Mouse (Mus musculus) gastrocnemius, adult 8-10 months (tissue): Measurements from ENCODE around the gene Hoxa4. TPM values are rescaled to one million over a fixed set of nuclear protein-coding genes. Genes with fewer than 3 reads are reported as not detected.

Experiments
- DNase-seq, 2 experiments: peaks; one replicate each; pipeline ENCODE4 v3.0.0; 2022; ENCODE audit warnings: low spot score in 2 of 2
- total RNA-seq, 4 experiments: library from RNA; stranded (reverse); gene quantifications; 2 replicates each; pipeline ENCODE4 v1.2.4; 2022

Gene Hoxa4
- total RNA-seq, 4 experiments from 2014 or later, result 1.8 to 2.8 (median 2.1) TPM

DNA sequence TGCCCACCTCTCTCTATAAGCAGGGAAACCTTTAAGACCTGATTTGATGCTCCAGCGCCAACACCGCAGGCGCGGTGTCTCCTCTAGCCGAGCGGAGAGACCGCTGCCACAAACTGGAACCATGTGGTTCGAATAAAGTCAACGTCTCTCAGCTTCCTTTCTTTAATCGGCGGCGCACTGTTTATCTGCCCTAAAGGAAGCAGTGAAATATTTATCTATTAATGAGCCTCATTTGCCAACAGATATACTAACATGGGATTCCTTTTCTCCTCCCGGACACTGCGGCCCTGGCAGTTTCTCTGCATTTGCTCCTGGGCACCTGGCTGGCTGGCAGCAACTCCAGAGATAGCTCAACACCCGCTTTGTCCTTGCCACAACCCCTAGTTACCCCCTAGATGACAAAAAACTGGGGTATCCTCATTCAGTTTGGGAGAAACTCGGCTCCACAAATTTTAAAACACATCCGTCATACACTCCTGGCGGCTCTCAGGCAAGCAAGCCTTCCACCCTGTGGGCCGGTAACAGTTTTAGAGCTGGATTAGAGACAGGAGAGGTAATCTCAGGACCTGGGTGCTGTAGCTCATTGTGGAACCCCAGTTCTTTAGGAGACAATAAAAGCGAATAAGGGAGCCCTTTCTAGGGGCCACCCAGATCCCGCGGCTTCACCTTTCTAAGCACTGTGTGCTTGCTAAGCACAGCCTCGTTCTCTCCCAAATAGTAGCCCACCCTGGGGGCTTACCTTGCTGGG lies 26.5 kb upstream of the Hoxa4 start:
- DNase-seq, result no peak

- peak; percentile 77 to 82 for DNase-seq
Observed at GRCm38 (mm10) chr6:52217459-52217768, 25.9 kb upstream of the Hoxa4 start.

DNA sequence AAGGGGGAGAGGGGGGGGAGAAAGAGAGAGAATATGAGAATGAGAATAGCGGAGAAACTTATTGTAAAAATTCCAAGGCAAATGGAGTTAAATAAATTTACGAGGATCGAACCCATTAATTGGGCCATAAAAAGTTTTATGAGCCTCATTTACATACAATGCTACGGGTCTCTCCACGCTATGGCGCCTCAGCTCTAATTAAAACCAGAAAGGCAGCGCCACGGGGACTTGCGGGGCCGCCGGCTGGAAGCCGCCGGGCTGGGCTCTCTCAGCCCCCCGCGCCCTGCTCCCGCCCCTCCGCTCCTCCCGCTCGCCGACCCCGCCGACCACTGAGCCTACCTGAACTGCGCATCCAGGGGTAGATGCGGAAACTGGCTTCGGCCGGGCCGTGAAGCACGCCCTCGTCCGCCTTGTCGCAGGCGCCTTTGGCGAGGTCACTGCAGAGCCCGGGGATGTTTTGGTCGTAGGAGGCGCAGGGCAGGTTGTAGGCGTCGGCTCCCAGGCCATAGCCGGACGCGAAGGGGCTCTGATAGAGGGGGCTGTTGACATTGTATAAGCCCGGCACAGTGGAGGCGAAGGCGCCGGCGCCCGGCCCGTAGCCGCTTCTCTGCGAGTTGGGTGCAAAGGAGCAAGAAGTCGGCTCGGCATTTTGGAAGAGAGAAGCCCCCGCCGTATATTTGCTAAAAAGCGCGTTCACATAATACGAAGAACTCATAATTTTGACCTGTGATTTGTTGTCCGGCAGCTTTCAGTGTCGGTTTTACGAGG lies 25.3 kb upstream of the Hoxa4 start:
- DNase-seq, result peak in 1 of 2 experiments; percentile 14

- DNase-seq, result no peak
Observed at GRCm38 (mm10) chr6:52215771-52216535, 24.4 kb upstream of the Hoxa4 start.

DNA sequence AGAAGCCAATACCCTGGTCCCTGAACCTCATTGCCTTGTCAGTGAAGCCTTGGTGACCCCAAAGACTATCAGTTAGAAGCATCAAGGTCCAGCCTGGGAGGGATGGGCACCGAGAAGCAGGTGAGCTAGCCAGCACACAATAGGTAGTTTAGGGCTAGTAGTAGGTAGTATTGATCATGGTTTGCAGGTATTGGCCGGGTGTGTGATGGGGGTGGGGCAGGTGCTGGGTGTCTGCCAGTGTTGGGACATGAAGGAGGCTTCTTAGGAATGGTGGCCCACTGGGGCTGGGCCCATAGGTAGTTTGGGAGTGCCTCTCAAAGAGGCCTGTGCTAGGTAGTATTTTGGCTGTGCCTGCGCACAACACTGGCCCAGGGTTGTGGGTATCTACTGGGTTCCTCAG lies 23.5 kb upstream of the Hoxa4 start:
- no peak for DNase-seq

GRCm38 (mm10) chr6:52214271-52214670 lies 22.7 kb upstream of the Hoxa4 start:
- DNase-seq, result peak in 1 of 2 experiments; percentile 4

DNA sequence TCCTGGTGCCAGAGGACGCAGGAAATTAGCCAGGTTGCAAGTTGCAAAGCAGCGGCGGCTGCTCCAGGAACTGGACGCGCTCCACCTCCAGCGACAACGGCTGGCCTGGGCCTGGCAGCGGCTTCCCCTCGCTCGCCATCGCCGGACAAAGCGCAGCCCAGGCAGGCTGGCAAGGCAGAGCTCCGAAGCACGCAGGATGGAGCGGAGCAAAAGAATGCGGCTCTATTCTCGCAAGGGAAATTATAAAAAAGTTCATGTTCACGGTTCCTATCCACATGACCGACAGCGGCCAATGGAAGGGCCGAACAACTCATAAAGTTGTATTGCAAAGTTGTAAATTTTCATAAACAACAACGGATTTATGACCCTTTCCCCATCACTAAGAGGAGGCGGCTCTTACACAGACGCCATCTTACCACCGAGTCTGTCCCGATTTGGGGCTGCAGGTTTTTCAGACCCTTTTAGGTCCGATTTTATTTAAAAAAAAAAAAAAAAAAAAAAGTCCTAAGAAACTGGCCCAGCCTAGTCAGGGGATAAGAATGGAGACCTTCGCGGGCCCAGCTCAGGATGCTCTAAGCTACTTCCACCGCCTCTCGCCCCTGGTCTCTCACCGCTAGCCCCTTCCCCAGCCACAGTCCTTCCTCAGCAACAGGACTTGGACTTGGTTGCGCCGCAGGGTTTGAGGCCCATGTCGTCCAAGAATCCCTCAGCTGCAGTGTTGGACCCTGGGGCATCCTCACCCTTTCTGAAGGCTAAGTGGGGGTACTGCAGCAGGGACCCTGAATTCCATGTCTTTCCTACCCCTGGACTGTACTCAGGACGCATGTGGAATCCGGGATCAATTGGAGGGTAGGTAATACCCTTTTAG lies 21.8 kb upstream of the Hoxa4 start, which contains the start of the genes Hoxa3 and Gm28308:
Hoxa3 (minus strand) TSS at position 218 of the 868 bp plus-strand sequence.
Gm28308 (minus strand) TSS at position 221 of the 868 bp plus-strand sequence.
- peak; percentile 43 to 54 for DNase-seq

DNA sequence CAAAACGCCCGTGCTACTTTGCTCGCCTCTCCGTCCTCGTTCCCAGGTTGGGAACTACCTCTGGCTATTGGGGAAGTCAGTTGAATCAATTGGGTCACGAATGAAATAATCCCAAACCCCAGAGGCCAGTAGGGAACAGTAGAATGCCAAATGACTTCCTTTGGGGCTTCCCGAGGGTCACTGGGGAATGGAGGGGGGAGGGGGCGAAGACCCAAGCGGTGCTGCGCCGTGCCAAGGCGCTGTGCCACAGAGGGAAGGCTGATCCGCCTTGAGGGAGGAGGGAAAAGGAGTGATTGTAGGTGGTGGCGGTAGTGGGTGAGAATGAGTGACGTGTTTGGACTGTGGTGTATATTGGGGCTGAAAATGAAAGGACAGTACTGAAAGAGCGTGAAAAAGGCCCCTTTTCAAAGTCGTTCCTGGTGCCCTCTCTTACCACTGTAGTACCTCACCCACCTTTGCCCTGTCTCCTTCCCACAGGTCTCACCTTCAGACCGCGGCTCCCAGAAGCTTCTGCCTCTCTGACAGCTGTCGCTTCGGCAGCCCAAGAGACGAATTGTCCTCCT lies 21.1 kb upstream of the Hoxa4 start:
- peak in 1 of 2 experiments; percentile 17 for DNase-seq

GRCm38 (mm10) chr6:52211961-52212360 lies 20.4 kb upstream of the Hoxa4 start:
- DNase-seq, result peak in 1 of 2 experiments; percentile 11

GRCm38 (mm10) chr6:52211170-52211935 lies 19.8 kb upstream of the Hoxa4 start:
- peak; percentile 63 to 70 for DNase-seq

GRCm38 (mm10) chr6:52209685-52210046 lies 18.1 kb upstream of the Hoxa4 start:
- DNase-seq, result no peak

DNA sequence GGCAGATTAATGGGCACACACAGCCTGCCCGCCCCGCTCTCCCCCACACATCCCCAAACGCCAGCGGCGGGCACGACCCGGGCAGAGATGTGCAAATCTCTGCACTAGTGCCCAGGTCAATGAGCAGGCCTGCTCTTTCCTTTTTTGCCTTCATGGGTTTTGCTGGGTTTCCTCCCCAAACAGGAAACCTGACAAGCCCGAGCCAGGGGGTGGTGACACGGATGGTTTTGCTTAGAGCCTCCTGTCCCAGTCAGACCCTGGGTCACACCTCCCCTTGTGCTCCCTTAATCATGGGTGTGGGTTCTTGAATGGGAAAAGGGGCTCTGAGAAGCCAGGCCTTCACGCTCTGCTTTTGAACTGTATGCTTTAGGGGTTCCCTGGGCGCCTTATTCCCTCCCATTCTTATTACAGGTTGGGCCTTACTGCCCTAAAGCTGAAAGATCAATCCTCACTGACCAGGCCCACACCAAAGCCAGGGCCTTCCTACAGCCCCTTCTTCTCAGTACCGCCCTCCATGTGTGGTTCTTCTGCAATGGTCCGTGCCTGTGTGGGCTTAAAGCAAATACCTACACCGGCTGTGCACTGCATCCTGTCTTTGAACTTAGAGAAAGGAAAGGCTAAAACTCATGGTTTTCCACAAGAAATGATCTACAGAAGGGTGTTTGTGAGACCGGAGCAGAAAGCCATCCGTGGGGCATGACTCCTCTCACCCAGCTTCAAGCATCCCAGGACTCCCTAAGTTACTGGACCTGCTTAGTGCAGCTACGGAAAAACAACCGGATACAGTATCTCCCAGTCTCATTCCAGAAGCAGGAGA lies 17.5 kb upstream of the Hoxa4 start:
- DNase-seq, result no peak

GRCm38 (mm10) chr6:52208072-52208867 lies 16.7 kb upstream of the Hoxa4 start, which contains the start of gene Hoxa6:
Gene Hoxa6, minus strand, starts transcription at chr6:52208722.
- peak in 1 of 2 experiments; percentile 27 for DNase-seq

DNA sequence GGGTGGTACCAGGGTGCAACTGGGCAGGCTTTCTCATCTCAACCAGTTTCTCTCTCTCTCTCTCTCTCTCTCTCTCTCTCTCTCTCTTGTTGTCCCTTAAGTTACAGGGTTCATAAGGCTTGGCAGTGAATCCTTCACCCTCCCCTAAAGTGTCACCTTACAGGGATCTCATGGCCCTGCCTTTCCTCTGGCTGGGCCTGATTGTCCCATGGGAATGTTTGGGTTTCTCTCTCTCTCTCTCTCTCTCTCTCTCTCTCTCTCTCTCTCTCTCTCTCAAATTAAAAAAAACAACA lies 16.1 kb upstream of the Hoxa4 start:
- DNase-seq, result no peak

DNA sequence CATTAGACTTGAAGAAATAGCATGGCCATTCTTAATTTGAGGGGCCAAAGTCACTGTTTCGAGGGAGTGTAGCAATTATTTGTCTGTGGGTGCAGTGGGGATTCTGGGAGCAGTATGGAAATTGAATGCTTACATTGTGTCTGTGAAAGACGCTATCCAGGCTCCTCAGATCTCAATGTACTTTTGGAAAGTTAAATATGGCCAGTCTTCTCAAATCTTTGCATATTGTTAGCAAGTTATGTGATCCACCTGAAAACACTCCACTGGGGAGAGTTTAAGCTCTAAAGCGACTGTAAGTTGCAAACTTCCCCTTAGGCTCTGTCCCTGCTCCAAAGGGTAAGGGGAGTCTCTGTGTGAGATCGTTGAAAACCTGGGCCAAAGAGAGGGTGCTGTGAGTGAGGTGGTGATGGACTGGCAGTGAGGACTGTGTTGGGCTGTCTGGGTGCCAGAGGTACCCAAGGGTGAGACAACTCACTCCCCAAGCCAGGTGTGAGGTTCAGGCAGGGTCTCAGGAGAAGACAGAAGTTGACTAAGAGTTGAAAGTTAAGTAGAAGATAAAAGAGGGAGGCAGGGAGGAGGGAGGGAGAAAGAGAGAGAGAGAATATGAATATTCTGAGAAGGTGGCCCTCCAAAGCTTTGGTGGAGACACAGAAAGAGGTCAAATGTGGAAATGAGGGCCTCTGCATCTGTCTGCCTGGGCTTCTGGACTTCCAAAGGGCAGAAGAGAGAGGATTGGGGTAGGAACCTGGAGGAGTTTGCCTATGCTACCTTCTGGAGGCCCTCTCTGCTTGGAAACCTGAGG lies 15.5 kb upstream of the Hoxa4 start:
- DNase-seq, result no peak

GRCm38 (mm10) chr6:52205638-52206621 lies 14.4 kb upstream of the Hoxa4 start:
- no peak for DNase-seq
